Mouse (Mus musculus) thymus, adult 2 months (tissue): ENCODE measurements around the gene Zdhhc14. TPM values are rescaled to one million over a fixed set of nuclear protein-coding genes. Genes with fewer than 3 reads are reported as not detected.
A peak's percentile ranks its signal among the peaks of the same experiment; 100 is the strongest.

ENCODE experiments used
- DNase-seq: peaks from one replicate; pipeline ENCODE4 v3.0.0; 2021
- H3K27ac ChIP-seq: fragments of 200-500 bp; 2 replicates; pipeline ENCODE4 v1.5.1; 2012; ENCODE audit warnings: low read length, control low read depth; ENCODE audit not compliant: control insufficient read depth, insufficient read depth
- H3K27me3 ChIP-seq: fragments of 200-500 bp; 2 replicates; pipeline ENCODE4 v1.6.1; 2012; ENCODE audit warnings: mild to moderate bottlenecking, low read length, moderate library complexity, mixed read lengths; ENCODE audit not compliant: control insufficient read depth, insufficient read depth
- H3K36me3 ChIP-seq: fragments of 200-500 bp; 2 replicates; pipeline ENCODE4 v1.6.1; 2012; ENCODE audit warnings: mild to moderate bottlenecking, low read length, moderate library complexity; ENCODE audit not compliant: control insufficient read depth, insufficient read depth
- H3K4me1 ChIP-seq: fragments of 200-500 bp; replicated peaks from 2 replicates; pipeline ENCODE4 v1.6.1; 2012; ENCODE audit warnings: low read length; ENCODE audit not compliant: control insufficient read depth, insufficient read depth
- H3K4me3 ChIP-seq: fragments of 200-500 bp; 2 replicates; pipeline ENCODE4 v1.5.1; 2012; ENCODE audit warnings: mild to moderate bottlenecking, low read length, control low read depth, moderate library complexity; ENCODE audit not compliant: control insufficient read depth, insufficient read depth
- CTCF ChIP-seq: fragments of 200-500 bp; IDR thresholded peaks from 2 replicates; pipeline ENCODE4 v1.5.1; 2012; ENCODE audit warnings: mild to moderate bottlenecking, control low read depth, low read length, moderate library complexity, borderline replicate concordance; ENCODE audit not compliant: control insufficient read depth, poor library complexity, insufficient read depth; ENCODE audit errors: extremely low read depth
- POLR2A ChIP-seq: fragments of 200-500 bp; IDR thresholded peaks from 2 replicates; pipeline ENCODE4 v1.6.1; 2012; ENCODE audit warnings: mild to moderate bottlenecking, low read length, control low read depth, moderate library complexity; ENCODE audit not compliant: control insufficient read depth, poor library complexity, insufficient read depth; ENCODE audit errors: extremely low read depth
- WGBS: fragments of 180-500 bp; shearing (Covaris S2); methylation state at CpG from one replicate; pipeline ENCODE4 v1.1.7; 2018; 5-methylcytosine and 5-hydroxymethylcytosine counted together
- polyA plus RNA-seq: library from polyadenylated mRNA; depleted of rRNA; stranded (reverse); fragments of >200 nt; gene quantifications from 2 replicates; pipeline ENCODE4 v1.2.3, GENCODE M21; 2012; rRNA removed

Zdhhc14 gene
- polyA plus RNA-seq: 13.3 and 15.4 TPM in 2 replicates

DNA sequence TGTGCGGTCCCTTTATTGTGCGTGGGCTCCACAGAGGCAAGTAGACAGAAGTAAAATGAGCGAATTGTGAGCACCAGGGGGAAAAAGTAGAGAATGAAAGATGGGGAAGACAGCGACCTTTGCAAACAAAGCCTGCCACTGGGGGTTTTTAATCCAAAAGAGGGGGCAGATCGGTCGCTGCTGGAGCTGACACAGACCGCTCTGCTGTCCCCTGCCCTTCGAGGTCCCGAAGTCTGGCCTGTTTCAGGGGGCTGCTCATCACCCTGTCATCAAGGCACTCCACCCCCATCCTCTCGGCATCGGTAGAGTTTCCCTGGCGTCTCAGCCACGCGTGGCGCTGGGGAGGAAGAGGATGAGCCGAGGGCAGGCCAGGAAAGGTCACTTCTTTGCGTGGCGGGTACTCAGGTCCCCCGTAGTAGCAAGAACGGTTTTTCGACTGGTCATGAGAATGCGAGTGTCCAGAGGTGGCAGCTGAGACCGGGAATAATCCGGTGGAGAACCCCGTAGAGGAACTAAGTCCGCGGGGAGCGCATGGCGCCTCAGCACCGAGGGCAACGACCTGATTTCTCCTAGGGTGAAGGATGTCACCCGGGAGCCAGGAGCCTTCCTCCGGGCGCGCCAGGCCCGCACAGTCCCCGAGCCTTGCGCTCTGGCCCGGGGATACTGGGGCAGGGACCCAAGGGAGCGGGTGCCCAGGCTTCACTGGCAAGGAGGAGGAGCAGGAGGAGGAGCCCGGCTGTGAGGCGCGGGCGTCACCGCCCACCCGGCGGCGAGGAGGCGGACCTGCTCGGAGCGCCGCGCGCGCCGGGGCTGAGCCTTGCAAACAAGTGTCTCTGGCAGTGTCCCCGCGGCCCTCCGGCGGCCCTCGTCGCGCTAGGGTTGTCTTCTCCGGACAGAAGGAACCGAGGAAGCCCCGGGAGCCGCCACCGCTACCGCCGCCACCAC lies at the start of gene Zdhhc14:
Zdhhc14 (plus strand) TSS at position 757 of the 945 bp plus-strand sequence.
- WGBS: under 1% methylated on average over 70 of the region's 70 CpGs
- Histone ChIP-seq H3K27me3 (no peaks in the 10 kb centered on the region), H3K4me1 (peaks cover 32% of the 10 kb centered on the region), H3K36me3 (no peaks in the 10 kb centered on the region), H3K27ac (peak within 1 kb of the TSS; percentile 88), H3K4me3 (peak within 1 kb of the TSS; percentile 89)
- TF ChIP-seq POLR2A (peak; percentile 75; the same call in 1 of the 2 replicates), CTCF (no peak)
- peak; percentile 92 for DNase-seq

GRCm38 (mm10) chr17:5443260-5443659 lies 49.1 kb upstream of the Zdhhc14 start:
- H3K27me3 ChIP-seq: no peaks in the 10 kb centered on the region
- WGBS: 70% methylated on average over 3 of the region's 3 CpGs
- H3K4me1 ChIP-seq: peaks cover 25% of the 10 kb centered on the region
- peak overlapping the region; percentile 51; the same call in 1 of the 2 replicates for H3K27ac ChIP-seq
- no peaks in the 10 kb centered on the region for H3K36me3 ChIP-seq
- TF ChIP-seq POLR2A (no peak), CTCF (no peak)
- no peak for DNase-seq
- no peak overlapping the region for H3K4me3 ChIP-seq

- H3K27me3 ChIP-seq: no peaks in the 10 kb centered on the region
- peaks cover 25% of the 10 kb centered on the region for H3K4me1 ChIP-seq
- TF ChIP-seq CTCF: no peak
- no peak for TF ChIP-seq POLR2A
- peak; percentile 11 for DNase-seq
- H3K27ac ChIP-seq: no peak overlapping the region; the same call in 1 of the 2 replicates
- H3K4me3 ChIP-seq: no peak overlapping the region
- no peaks in the 10 kb centered on the region for H3K36me3 ChIP-seq
- 47% methylated on average over 5 of the region's 5 CpGs for WGBS
These were observed 48.6 kb upstream of the Zdhhc14 start for GRCm38 (mm10) chr17:5443751-5444150.

DNA sequence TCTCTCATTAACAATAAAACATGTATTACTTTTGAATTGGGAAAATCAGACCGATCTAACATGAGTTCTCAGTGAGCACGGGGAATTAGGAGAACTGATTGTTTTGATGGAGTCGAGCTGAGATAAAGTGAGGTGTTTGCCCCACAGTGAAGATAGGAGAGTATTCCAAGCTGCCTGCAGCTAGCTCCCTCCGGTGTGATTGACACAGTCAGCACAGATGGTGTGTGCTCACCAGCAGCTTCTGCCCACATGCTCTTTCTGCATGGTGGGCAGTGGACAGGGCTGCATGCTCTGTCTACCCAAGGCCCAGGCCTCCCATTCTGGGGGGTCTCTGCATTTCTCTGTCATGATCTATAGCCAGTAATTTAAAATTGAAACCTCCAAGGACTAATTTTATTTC lies 38.7 kb upstream of the Zdhhc14 start:
- H3K27ac ChIP-seq: no peak overlapping the region
- no peaks in the 10 kb centered on the region for H3K4me1 ChIP-seq
- WGBS: 94% methylated on average over 4 of the region's 4 CpGs
- no peaks in the 10 kb centered on the region for H3K27me3 ChIP-seq
- no peaks in the 10 kb centered on the region for H3K36me3 ChIP-seq
- DNase-seq: no peak
- no peak overlapping the region for H3K4me3 ChIP-seq
- TF ChIP-seq POLR2A (no peak), CTCF (no peak)

- TF ChIP-seq CTCF: no peak
- no peak for TF ChIP-seq POLR2A
- no peaks in the 10 kb centered on the region for H3K4me1 ChIP-seq
- H3K4me3 ChIP-seq: no peak overlapping the region
- no peak overlapping the region for H3K27ac ChIP-seq
- DNase-seq: no peak
- H3K36me3 ChIP-seq: no peaks in the 10 kb centered on the region
- WGBS: 93% methylated on average over 2 of the region's 2 CpGs
- H3K27me3 ChIP-seq: no peaks in the 10 kb centered on the region
These were observed 28.4 kb upstream of the Zdhhc14 start for GRCm38 (mm10) chr17:5463912-5464311.

GRCm38 (mm10) chr17:5466736-5467135 lies 25.6 kb upstream of the Zdhhc14 start:
- no peak for TF ChIP-seq CTCF

DNA sequence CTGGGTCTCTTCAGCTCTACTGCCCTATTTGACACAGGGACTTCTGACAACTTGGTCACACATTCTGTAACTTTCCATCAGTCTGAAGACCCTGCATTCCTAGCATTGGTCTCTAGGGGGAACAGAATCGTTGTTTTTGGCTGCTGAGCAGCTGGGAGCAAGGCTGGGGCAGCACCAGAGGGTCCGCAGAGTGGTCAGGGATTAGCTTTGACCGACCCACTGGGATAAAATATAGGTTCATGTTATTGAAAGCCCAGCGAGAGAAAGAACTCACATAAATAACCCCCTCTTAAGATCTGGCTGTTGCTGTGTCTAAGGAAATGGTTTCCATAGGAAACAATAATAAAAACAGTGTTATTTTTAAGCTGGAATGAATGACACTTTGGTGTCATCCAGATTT lies 25.2 kb upstream of the Zdhhc14 start:
- no peaks in the 10 kb centered on the region for H3K27me3 ChIP-seq
- 61% methylated on average over 4 of the region's 4 CpGs for WGBS
- DNase-seq: no peak
- no peak overlapping the region for H3K27ac ChIP-seq
- TF ChIP-seq CTCF: no peak
- no peak for TF ChIP-seq POLR2A
- H3K36me3 ChIP-seq: no peaks in the 10 kb centered on the region
- H3K4me1 ChIP-seq: peaks cover 5% of the 10 kb centered on the region
- H3K4me3 ChIP-seq: no peak overlapping the region

More at GRCm38 (mm10) chr17:5466736-5467135, 25.6 kb upstream of the Zdhhc14 start:
- no peak overlapping the region for H3K4me3 ChIP-seq
- H3K27me3 ChIP-seq: no peaks in the 10 kb centered on the region
- no peak for DNase-seq
- 90% methylated on average over 8 of the region's 8 CpGs for WGBS
- no peaks in the 10 kb centered on the region for H3K36me3 ChIP-seq
- no peak overlapping the region for H3K27ac ChIP-seq
- H3K4me1 ChIP-seq: peaks cover 5% of the 10 kb centered on the region
